Mouse (Mus musculus) CH12.LX (cell line): ENCODE measurements around the gene Nup62.

Source experiments
- CHD2 ChIP-seq: IDR thresholded peaks from 2 replicates; pipeline ENCODE4 v1.6.1; 2011; ENCODE audit warnings: low read length, improper control_type of control experiment
- CTCF ChIP-seq, 2 experiments: IDR thresholded peaks in 1 of 2; conservative IDR thresholded peaks in 1 of 2; 2 replicates each; pipeline ENCODE4 v1.5.1; 2011 to 2012; ENCODE audit warnings: low read depth in 2 of 2, low read length in 2 of 2, improper control_type of control experiment in 1 of 2, inconsistent platforms in 1 of 2, mild to moderate bottlenecking in 1 of 2, moderate library complexity in 1 of 2
- MAFK ChIP-seq: IDR thresholded peaks from 2 replicates; pipeline ENCODE4 v1.6.1; 2011; ENCODE audit warnings: low read length, improper control_type of control experiment; ENCODE audit not compliant: insufficient replicate concordance
- NELFE ChIP-seq: IDR thresholded peaks from 2 replicates; pipeline ENCODE4 v1.6.1; 2011; ENCODE audit warnings: low read depth, low read length, improper control_type of control experiment
- NRF1 ChIP-seq: IDR thresholded peaks from 2 replicates; pipeline ENCODE4 v1.6.1; 2014; ENCODE audit warnings: low read depth, mild to moderate bottlenecking, inconsistent platforms, low read length, improper control_type of control experiment, moderate library complexity
- POLR2A ChIP-seq: IDR thresholded peaks from 2 replicates; pipeline ENCODE4 v1.6.1; 2011; ENCODE audit warnings: low read depth, mild to moderate bottlenecking, improper control_type of control experiment, low read length
- POLR2AphosphoS2 ChIP-seq: IDR thresholded peaks from 2 replicates; pipeline ENCODE4 v1.6.1; 2011; ENCODE audit warnings: low read depth, low read length, improper control_type of control experiment
- TCF12 ChIP-seq: IDR thresholded peaks from 2 replicates; pipeline ENCODE4 v1.6.1; 2014; ENCODE audit warnings: low read depth, mild to moderate bottlenecking, inconsistent platforms, low read length, improper control_type of control experiment
- ZNF384 ChIP-seq: IDR thresholded peaks from 2 replicates; pipeline ENCODE4 v1.6.1; 2012; ENCODE audit warnings: low read depth, low read length, improper control_type of control experiment, inconsistent platforms

DNA sequence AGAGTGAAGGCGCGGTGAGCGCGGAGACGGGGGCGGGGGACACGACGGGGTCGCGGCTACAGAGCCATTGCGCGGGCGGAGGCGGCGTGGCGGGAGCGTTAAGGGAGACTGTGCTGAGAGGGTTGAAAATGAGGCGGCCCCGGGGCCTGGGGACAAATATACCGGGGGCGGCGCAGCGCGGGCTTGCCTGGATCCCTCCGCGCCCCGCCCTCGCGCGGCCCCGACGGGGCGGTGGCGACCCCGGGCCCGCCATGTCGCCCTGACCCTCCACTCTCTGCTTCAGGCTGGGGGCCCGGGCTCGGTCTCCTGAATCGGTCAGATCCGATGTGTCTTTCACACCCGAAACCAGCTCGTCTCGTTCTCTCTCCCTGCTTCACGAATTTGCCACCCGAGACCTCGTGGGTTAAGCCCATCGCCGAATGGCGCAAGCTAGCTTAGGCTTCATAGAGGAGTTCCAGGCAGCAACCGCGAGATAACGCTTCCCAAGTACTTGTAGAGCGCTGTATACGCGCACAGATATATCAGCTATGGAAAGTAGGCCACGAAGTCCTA lies 658 bp downstream of the Nup62 start, which contains the start of gene Atf5:
- TF ChIP-seq CTCF (conservative IDR thresholded peaks at IDR 0.05 in 1 of 2, IDR thresholded peaks at IDR 0.05 in 1 of 2; ENCODE audit: low read depth in 2 of 2, low read length in 2 of 2) (no peak), NRF1 (no peak), MAFK (no peak), ZNF384 (no peak), POLR2A (no peak), NELFE (peak; percentile 77; the same call in 1 of the 2 replicates), TCF12 (peak; percentile 37; the same call in 1 of the 2 replicates), POLR2AphosphoS2 (no peak), CHD2 (no peak)
